Mouse (Mus musculus) testis, adult 2 months (tissue): ENCODE data around the gene Gucy2f.

Experiments
- CTCF ChIP-seq: fragments of 200-500 bp; IDR thresholded peaks from 2 replicates; pipeline ENCODE4 v1.5.1; 2012; ENCODE audit warnings: low read depth, mild to moderate bottlenecking, inconsistent platforms, low read length, moderate library complexity; ENCODE audit not compliant: control insufficient read depth, insufficient read depth, insufficient replicate concordance
- POLR2A ChIP-seq: fragments of 200-500 bp; IDR thresholded peaks from 2 replicates; pipeline ENCODE4 v1.6.1; 2012; ENCODE audit warnings: low read depth, mild to moderate bottlenecking, inconsistent platforms, low read length, moderate library complexity; ENCODE audit not compliant: control insufficient read depth

DNA sequence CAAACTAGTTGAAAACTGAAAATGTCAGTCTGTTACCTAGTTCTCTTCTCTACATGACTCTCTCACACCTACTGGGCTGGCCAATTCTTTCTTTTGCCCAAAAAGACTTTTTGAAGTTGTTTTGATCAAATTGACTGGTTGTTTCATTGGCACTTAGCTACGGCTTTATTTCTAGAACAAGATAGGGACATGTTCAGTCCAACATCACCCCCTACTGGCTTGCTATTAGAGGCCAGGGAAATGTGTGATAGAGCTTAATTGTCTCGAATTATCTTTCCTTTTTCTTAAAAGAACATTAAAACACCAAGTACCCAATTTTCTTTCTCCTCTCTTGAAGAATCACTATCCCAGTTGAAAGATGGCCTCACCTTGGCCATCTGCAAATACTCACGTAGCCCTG lies 99.8 kb downstream of the Gucy2f start:
- TF ChIP-seq CTCF (no peak), POLR2A (no peak)
